9 mouse cellular contexts compared by ENCODE assay signal in genomic region chr3:104616155-104616554, GRCm38 (mm10). TPM values are rescaled to one million over a fixed set of nuclear protein-coding genes. Genes with fewer than 3 reads are reported as not detected.
A peak's percentile ranks its signal among the peaks of the same experiment; 100 is the strongest.
DNase-seq lines count a peak whose midpoint lies in the region; ATAC-seq and TF ChIP-seq lines count a peak whose summit lies in the region.
"Had no signal": no experiment of that assay in that cellular context is flagged by ENCODE, and none has a peak within 500 bp of the region (broad histone marks: within the 10 kb centered on the region; RNA-seq: fewer than 3 reads in every experiment).

No protein-coding gene starts in this region.

- H3K27ac ChIP-seq in gastrocnemius, adult 2 months: peak overlapping the region; percentile 67
- no peak overlapping the region for H3K27ac ChIP-seq in midbrain, embryonic 15.5 days
- H3K27ac ChIP-seq: embryonic facial prominence, embryonic 12.5 days had no signal

- no peaks in the 10 kb centered on the region for H3K27me3 ChIP-seq in midbrain, embryonic 15.5 days (replicated peaks)
- H3K27me3 ChIP-seq: embryonic facial prominence, embryonic 12.5 days had no signal

- H3K4me2 ChIP-seq in midbrain, embryonic 15.5 days: 0 out of 2 replicates have a peak overlapping the region, but pooled peaks have one; percentile 21
- H3K4me2 ChIP-seq: embryonic facial prominence, embryonic 12.5 days had no signal

- H3K4me3 ChIP-seq in gastrocnemius, adult 2 months: peak overlapping the region; percentile 15
- no peak overlapping the region for H3K4me3 ChIP-seq in midbrain, embryonic 15.5 days
- H3K4me3 ChIP-seq: embryonic facial prominence, embryonic 12.5 days had no signal

- WGBS in midbrain, embryonic 15.5 days: 38% methylated on average over 8 of the region's 8 CpGs

- no peak for TF ChIP-seq CTCF in gastrocnemius, adult 2 months (IDR thresholded peaks at IDR 0.05)

- peak; percentile 50 for DNase-seq in gastrocnemius, adult 2 months
- no peak for DNase-seq in gastrocnemius, postnatal 4 days (ENCODE audit: low spot score in 2 of 2)
- peak; percentile 43 for DNase-seq in testis, postnatal 10 days (ENCODE audit: low spot score)
- no peak for DNase-seq in testis, postnatal 14 days (ENCODE audit: low spot score)
- no peak for DNase-seq in ovary, adult 18-20 months (ENCODE audit: low spot score)
- DNase-seq in heart, postnatal 36 days: no peak

- no peaks in the 10 kb centered on the region for H3K4me1 ChIP-seq in midbrain, embryonic 15.5 days
- H3K4me1 ChIP-seq: embryonic facial prominence, embryonic 12.5 days had no signal

- H3K9ac ChIP-seq in midbrain, embryonic 15.5 days: no peak overlapping the region
- H3K9ac ChIP-seq: embryonic facial prominence, embryonic 12.5 days had no signal

- no peaks in the 10 kb centered on the region for H3K36me3 ChIP-seq in midbrain, embryonic 15.5 days (replicated peaks)
- H3K36me3 ChIP-seq: embryonic facial prominence, embryonic 12.5 days had no signal

- intact Hi-C loops in gastrocnemius, adult 2 months (cut with DNase I): loop anchor here (5.0 kb wide), 1 partner anchor 39 kb away; no protein-coding TSS in a partner anchor
- intact Hi-C loops in heart, postnatal 36 days (cut with DNase I): no loop called here

- no peak for ATAC-seq in midbrain, embryonic 15.5 days (replicated peaks)
- ATAC-seq in erythroblast, adult 5-6 weeks (replicated peaks; ENCODE audit: low FRiP score, poor library complexity, severe bottlenecking): no peak

- H3K9me3 ChIP-seq in midbrain, embryonic 15.5 days: no peaks in the 10 kb centered on the region
- H3K9me3 ChIP-seq: embryonic facial prominence, embryonic 12.5 days had no signal

RNA-seq across cellular contexts. Expression of gene Slc16a1, which starts 22.3 kb away (rescaled TPM):
- total RNA-seq in gastrocnemius, adult 2 months (2021): 10 to 100 TPM; 20.9 to 42.1 TPM
- 10 to 100 TPM; 28.5 to 36.1 TPM for total RNA-seq in gastrocnemius, postnatal 4 days (2021)
- 9.0 and 9.7 TPM in 2 replicates for polyA plus RNA-seq in midbrain, embryonic 15.5 days (2015; fragmentation: Nextera tagmentation; extraction: Ambion mirVana)
- 100 to 1,000 TPM; 163 to 166 TPM for total RNA-seq in heart, postnatal 36 days (2021)
- total RNA-seq in erythroblast, adult 5-6 weeks (2015; ENCODE audit: low replicate concordance): 342 and 346 TPM in 2 replicates
- total RNA-seq in erythroblast, adult 5-6 weeks (2017; ENCODE audit: low replicate concordance): 603 and 703 TPM in 2 replicates

Comparison
In these comparisons a context has a peak if more than half of its experiments do, and no peak if none do; other contexts are left out.
1. DNase-seq: peak in gastrocnemius, adult 2 months (single experiment) and testis, postnatal 10 days (single experiment); none in gastrocnemius, postnatal 4 days (0 of 2), testis, postnatal 14 days (single experiment), ovary, adult 18-20 months (single experiment) and heart, postnatal 36 days (0 of 2).